Mouse (Mus musculus): ENCODE data around the gene Pik3ap1. TPM values are rescaled to one million over a fixed set of nuclear protein-coding genes. Genes with fewer than 3 reads are reported as not detected.

Pik3ap1 gene
- polyA plus RNA-seq, 1 experiment = not detected

- H3K4me2 ChIP-seq (ENCODE audit: low read depth) = peak overlapping the region; percentile 16
- no peaks in the 10 kb centered on the region for H3K27me3 ChIP-seq (ENCODE audit: control insufficient read depth, insufficient read depth, insufficient read length)
- TF ChIP-seq USF1 (IDR thresholded peaks at IDR 0.05; ENCODE audit: low read depth) (no peak), SRF (IDR thresholded peaks at IDR 0.05; ENCODE audit: control insufficient read depth, insufficient read length, low read depth) (no peak), MAX (IDR thresholded peaks at IDR 0.05; ENCODE audit: low read depth) (no peak), MYOD1 (IDR thresholded peaks at IDR 0.05; ENCODE audit: control insufficient read depth in 1 of 3, insufficient read length in 2 of 3, low read depth in 2 of 3) (no peak), E2F4 (IDR thresholded peaks at IDR 0.05; ENCODE audit: insufficient read depth) (no peak)
- no peak overlapping the region for H3K4me3 ChIP-seq
- H3K36me3 ChIP-seq (ENCODE audit: control insufficient read depth, insufficient read depth) = peaks cover 6% of the 10 kb centered on the region
- H3K79me2 ChIP-seq (ENCODE audit: control insufficient read depth, insufficient read depth) = peaks cover 92% of the 10 kb centered on the region
- no peak overlapping the region for H3ac ChIP-seq (ENCODE audit: control insufficient read depth, insufficient read length)
Observed at GRCm38 (mm10) chr19:41259256-41259655, 125.6 kb downstream of the Pik3ap1 start.

GRCm38 (mm10) chr19:41258707-41259106 lies 126.2 kb downstream of the Pik3ap1 start:
- H3K4me3 ChIP-seq = no peak overlapping the region
- peaks cover 96% of the 10 kb centered on the region for H3K79me2 ChIP-seq (ENCODE audit: control insufficient read depth, insufficient read depth)
- H3K4me2 ChIP-seq (ENCODE audit: low read depth) = no peak overlapping the region
- no peaks in the 10 kb centered on the region for H3K27me3 ChIP-seq (ENCODE audit: control insufficient read depth, insufficient read depth, insufficient read length)
- H3K36me3 ChIP-seq (ENCODE audit: control insufficient read depth, insufficient read depth) = peaks cover 7% of the 10 kb centered on the region
- no peak for TF ChIP-seq POLR2A (IDR thresholded peaks at IDR 0.05; ENCODE audit: insufficient read length, low read depth)
- TF ChIP-seq MAX (IDR thresholded peaks at IDR 0.05; ENCODE audit: low read depth) = no peak
- no peak for TF ChIP-seq MYOG (IDR thresholded peaks at IDR 0.05; ENCODE audit: control insufficient read depth in 1 of 3, insufficient read depth in 1 of 3, insufficient read length in 2 of 3, low read depth in 2 of 3)
- no peak for TF ChIP-seq USF1 (IDR thresholded peaks at IDR 0.05; ENCODE audit: low read depth)
- no peak for TF ChIP-seq TCF3 (IDR thresholded peaks at IDR 0.05; ENCODE audit: insufficient read length, low read depth)
- TF ChIP-seq TCF12 (IDR thresholded peaks at IDR 0.05; ENCODE audit: insufficient read depth, poor library complexity, severe bottlenecking) = no peak
- no peak for TF ChIP-seq MYOD1 (IDR thresholded peaks at IDR 0.05; ENCODE audit: control insufficient read depth in 1 of 3, insufficient read length in 2 of 3, low read depth in 2 of 3)
- TF ChIP-seq E2F4 (IDR thresholded peaks at IDR 0.05; ENCODE audit: insufficient read depth) = no peak
- no peak for TF ChIP-seq REST (IDR thresholded peaks at IDR 0.05; ENCODE audit: insufficient read depth, insufficient read length)
- no peak for TF ChIP-seq POLR2AphosphoS2 (IDR thresholded peaks at IDR 0.05; ENCODE audit: insufficient read length, low read depth)
- TF ChIP-seq SRF (IDR thresholded peaks at IDR 0.05; ENCODE audit: control insufficient read depth, insufficient read length, low read depth) = no peak
- no peak for TF ChIP-seq CEBPB (IDR thresholded peaks at IDR 0.05; ENCODE audit: insufficient read depth, poor library complexity, severe bottlenecking)
- H3ac ChIP-seq (ENCODE audit: control insufficient read depth, insufficient read length) = no peak overlapping the region

- peaks cover 7% of the 10 kb centered on the region for H3K36me3 ChIP-seq (ENCODE audit: control insufficient read depth, insufficient read depth)
- TF ChIP-seq TCF3 (IDR thresholded peaks at IDR 0.05; ENCODE audit: insufficient read length, low read depth) = no peak
- TF ChIP-seq REST (IDR thresholded peaks at IDR 0.05; ENCODE audit: insufficient read depth, insufficient read length) = no peak
- TF ChIP-seq SRF (IDR thresholded peaks at IDR 0.05; ENCODE audit: control insufficient read depth, insufficient read length, low read depth) = no peak
- no peak for TF ChIP-seq E2F4 (IDR thresholded peaks at IDR 0.05; ENCODE audit: insufficient read depth)
- no peak for TF ChIP-seq MYOD1 (IDR thresholded peaks at IDR 0.05; ENCODE audit: control insufficient read depth in 1 of 3, insufficient read length in 2 of 3, low read depth in 2 of 3)
- no peak for TF ChIP-seq TCF12 (IDR thresholded peaks at IDR 0.05; ENCODE audit: insufficient read depth, poor library complexity, severe bottlenecking)
- TF ChIP-seq MAX (IDR thresholded peaks at IDR 0.05; ENCODE audit: low read depth) = no peak
- TF ChIP-seq POLR2A (IDR thresholded peaks at IDR 0.05; ENCODE audit: insufficient read length, low read depth) = no peak
- TF ChIP-seq CEBPB (IDR thresholded peaks at IDR 0.05; ENCODE audit: insufficient read depth, poor library complexity, severe bottlenecking) = no peak
- no peak for TF ChIP-seq POLR2AphosphoS2 (IDR thresholded peaks at IDR 0.05; ENCODE audit: insufficient read length, low read depth)
- no peak for TF ChIP-seq MYOG (IDR thresholded peaks at IDR 0.05; ENCODE audit: control insufficient read depth in 1 of 3, insufficient read depth in 1 of 3, insufficient read length in 2 of 3, low read depth in 2 of 3)
- TF ChIP-seq USF1 (IDR thresholded peaks at IDR 0.05; ENCODE audit: low read depth) = no peak
- no peak overlapping the region for H3K4me3 ChIP-seq
- H3K79me2 ChIP-seq (ENCODE audit: control insufficient read depth, insufficient read depth) = peaks cover 95% of the 10 kb centered on the region
- no peak overlapping the region for H3K4me2 ChIP-seq (ENCODE audit: low read depth)
- H3ac ChIP-seq (ENCODE audit: control insufficient read depth, insufficient read length) = no peak overlapping the region
- no peaks in the 10 kb centered on the region for H3K27me3 ChIP-seq (ENCODE audit: control insufficient read depth, insufficient read depth, insufficient read length)
Observed at GRCm38 (mm10) chr19:41254584-41254983, 130.3 kb downstream of the Pik3ap1 start.

- Histone ChIP-seq H3K36me3 (ENCODE audit: control insufficient read depth, insufficient read depth) (peaks cover 24% of the 10 kb centered on the region), H3K4me2 (ENCODE audit: low read depth) (no peak overlapping the region), H3ac (ENCODE audit: control insufficient read depth, insufficient read length) (no peak overlapping the region), H3K27me3 (ENCODE audit: control insufficient read depth, insufficient read depth, insufficient read length) (no peaks in the 10 kb centered on the region), H3K4me3 (no peak overlapping the region), H3K79me2 (ENCODE audit: control insufficient read depth, insufficient read depth) (peaks cover 43% of the 10 kb centered on the region)
- TF ChIP-seq E2F4 (IDR thresholded peaks at IDR 0.05; ENCODE audit: insufficient read depth) (no peak), REST (IDR thresholded peaks at IDR 0.05; ENCODE audit: insufficient read depth, insufficient read length) (no peak), CEBPB (IDR thresholded peaks at IDR 0.05; ENCODE audit: insufficient read depth, poor library complexity, severe bottlenecking) (no peak), SRF (IDR thresholded peaks at IDR 0.05; ENCODE audit: control insufficient read depth, insufficient read length, low read depth) (peak; percentile 49), TCF3 (IDR thresholded peaks at IDR 0.05; ENCODE audit: insufficient read length, low read depth) (no peak)
Observed at GRCm38 (mm10) chr19:41248968-41249367, 135.9 kb downstream of the Pik3ap1 start.

DNA sequence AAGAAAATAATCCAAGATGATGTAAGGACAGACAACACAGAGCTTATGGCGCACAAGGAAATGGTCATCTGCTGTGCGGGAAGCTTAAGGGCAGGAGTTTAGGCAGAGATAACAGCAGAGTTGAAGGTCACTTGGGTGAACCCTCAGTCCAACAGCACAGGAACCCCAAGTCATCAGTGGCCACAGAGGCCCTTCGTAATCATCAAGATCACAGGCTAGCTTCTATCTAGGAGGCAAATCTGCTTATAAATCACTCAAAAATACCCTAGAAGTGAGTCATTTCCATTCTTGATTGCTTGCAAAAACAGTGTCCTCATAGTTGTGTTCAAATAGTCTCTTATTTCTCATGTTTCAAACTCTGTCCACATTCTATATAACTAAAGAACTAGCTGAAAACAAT lies 136.6 kb downstream of the Pik3ap1 start:
- H3K4me3 ChIP-seq = no peak overlapping the region
- H3K36me3 ChIP-seq (ENCODE audit: control insufficient read depth, insufficient read depth) = peaks cover 28% of the 10 kb centered on the region
- H3K27me3 ChIP-seq (ENCODE audit: control insufficient read depth, insufficient read depth, insufficient read length) = no peaks in the 10 kb centered on the region
- no peak for TF ChIP-seq REST (IDR thresholded peaks at IDR 0.05; ENCODE audit: insufficient read depth, insufficient read length)
- TF ChIP-seq POLR2AphosphoS2 (IDR thresholded peaks at IDR 0.05; ENCODE audit: insufficient read length, low read depth) = no peak
- no peak for TF ChIP-seq MAX (IDR thresholded peaks at IDR 0.05; ENCODE audit: low read depth)
- TF ChIP-seq CEBPB (IDR thresholded peaks at IDR 0.05; ENCODE audit: insufficient read depth, poor library complexity, severe bottlenecking) = no peak
- no peak for TF ChIP-seq TCF3 (IDR thresholded peaks at IDR 0.05; ENCODE audit: insufficient read length, low read depth)
- TF ChIP-seq E2F4 (IDR thresholded peaks at IDR 0.05; ENCODE audit: insufficient read depth) = no peak
- TF ChIP-seq TCF12 (IDR thresholded peaks at IDR 0.05; ENCODE audit: insufficient read depth, poor library complexity, severe bottlenecking) = no peak
- no peak for TF ChIP-seq SRF (IDR thresholded peaks at IDR 0.05; ENCODE audit: control insufficient read depth, insufficient read length, low read depth)
- no peak for TF ChIP-seq POLR2A (IDR thresholded peaks at IDR 0.05; ENCODE audit: insufficient read length, low read depth)
- no peak for TF ChIP-seq USF1 (IDR thresholded peaks at IDR 0.05; ENCODE audit: low read depth)
- no peak overlapping the region for H3K4me2 ChIP-seq (ENCODE audit: low read depth)
- peaks cover 36% of the 10 kb centered on the region for H3K79me2 ChIP-seq (ENCODE audit: control insufficient read depth, insufficient read depth)
- H3ac ChIP-seq (ENCODE audit: control insufficient read depth, insufficient read length) = no peak overlapping the region
